ENCODE assay signal across 12 mouse cellular contexts in genomic region chr3:136768775-136769485, GRCm38 (mm10).
DNase-seq lines count a peak whose midpoint lies in the region; ATAC-seq and TF ChIP-seq lines count a peak whose summit lies in the region.
"Had no signal": no experiment of that assay in that cellular context is flagged by ENCODE, and none has a peak within 500 bp of the region (broad histone marks: within the 10 kb centered on the region; RNA-seq: fewer than 3 reads in every experiment).

No protein-coding gene starts in this region.

- no peak overlapping the region for H3K4me2 ChIP-seq in lung, embryonic 14.5 days
- no peak overlapping the region for H3K4me2 ChIP-seq in hindbrain, embryonic 12.5 days (replicated peaks)

- intact Hi-C loops in gastrocnemius, postnatal 36 days (cut with DNase I), result no loop called here
- intact Hi-C loops in heart, postnatal 25 days (cut with DNase I), result no loop called here

- H3K4me1 ChIP-seq in lung, embryonic 14.5 days (ENCODE audit: insufficient read depth), result no peaks in the 10 kb centered on the region
- peaks cover 9% of the 10 kb centered on the region for H3K4me1 ChIP-seq in hindbrain, embryonic 12.5 days

- H3K9ac ChIP-seq in lung, embryonic 14.5 days, result no peak overlapping the region
- H3K9ac ChIP-seq in hindbrain, embryonic 12.5 days, result no peak overlapping the region
- H3K9ac ChIP-seq: forebrain, postnatal 0 days had no signal

- no peaks in the 10 kb centered on the region for H3K9me3 ChIP-seq in lung, embryonic 14.5 days (ENCODE audit: low read depth, low read length)
- no peaks in the 10 kb centered on the region for H3K9me3 ChIP-seq in hindbrain, embryonic 12.5 days (replicated peaks)
- H3K9me3 ChIP-seq: megakaryocyte, embryonic 14.5 days had no signal

- H3K4me3 ChIP-seq in lung, embryonic 14.5 days (ENCODE audit: low read depth, low read length), result no peak overlapping the region
- no peak overlapping the region for H3K4me3 ChIP-seq in hindbrain, embryonic 12.5 days

- no peaks in the 10 kb centered on the region for H3K27me3 ChIP-seq in lung, embryonic 14.5 days (ENCODE audit: insufficient read depth, low read length)
- H3K27me3 ChIP-seq in splenic B cell, adult 2 months (ENCODE audit: control insufficient read depth, insufficient read depth, low read length, poor library complexity, severe bottlenecking), result no peaks in the 10 kb centered on the region; the same call in 1 of the 2 replicates
- no peaks in the 10 kb centered on the region for H3K27me3 ChIP-seq in hindbrain, embryonic 12.5 days
- H3K27me3 ChIP-seq: megakaryocyte, embryonic 14.5 days had no signal

- no peaks in the 10 kb centered on the region for H3K36me3 ChIP-seq in lung, embryonic 14.5 days (ENCODE audit: insufficient read depth)
- H3K36me3 ChIP-seq in splenic B cell, adult 2 months (ENCODE audit: control insufficient read depth, insufficient read depth, low read length, poor library complexity, severe bottlenecking), result no peaks in the 10 kb centered on the region
- H3K36me3 ChIP-seq in hindbrain, embryonic 12.5 days, result no peaks in the 10 kb centered on the region

- 72% methylated on average over 5 of the region's 5 CpGs for WGBS in lung, embryonic 14.5 days
- WGBS in hindbrain, embryonic 12.5 days, result 86% methylated on average over 5 of the region's 5 CpGs

- DNase-seq in gastrocnemius, adult 18-20 months (ENCODE audit: low spot score), result peak; percentile 37
- no peak for DNase-seq in gastrocnemius, postnatal 36 days
- DNase-seq in lung, embryonic 14.5 days, result no peak
- DNase-seq in lung, postnatal 4 days, result no peak
- peak; percentile 21 for DNase-seq in heart, postnatal 25 days (ENCODE audit: low spot score)
- DNase-seq in splenic B cell, adult 2 months (ENCODE audit: low read depth, low spot score), result peak; percentile 34
- DNase-seq in cerebellum, adult 11-12 months, result no peak
- DNase-seq: cerebellum, postnatal 14 days; forebrain, postnatal 0 days; left cerebral cortex, postnatal 4 days had no signal

- 0 out of 2 replicates have a peak, but pooled peaks have one; percentile 30 for ATAC-seq in lung, embryonic 14.5 days (ENCODE audit: insufficient read depth)
- no peak for ATAC-seq in hindbrain, embryonic 12.5 days (ENCODE audit: low FRiP score)
- ATAC-seq: forebrain, postnatal 0 days had no signal

- no peak for TF ChIP-seq CTCF in lung, embryonic 14.5 days (IDR thresholded peaks at IDR 0.05; ENCODE audit: low read depth)

- peak overlapping the region; percentile 24; the same call in 1 of the 2 replicates for H3K27ac ChIP-seq in lung, embryonic 14.5 days (ENCODE audit: low read depth)
- H3K27ac ChIP-seq in hindbrain, embryonic 12.5 days, result no peak overlapping the region

Comparison
In these comparisons a context has a peak if more than half of its experiments do, and no peak if none do; other contexts are left out.
1. DNase-seq: peak in gastrocnemius, adult 18-20 months (single experiment), heart, postnatal 25 days (single experiment) and splenic B cell, adult 2 months (single experiment); none in gastrocnemius, postnatal 36 days (0 of 2), lung, embryonic 14.5 days (single experiment), lung, postnatal 4 days (0 of 2) and cerebellum, adult 11-12 months (single experiment).